Mouse (Mus musculus) retina, postnatal 7 days (tissue): ENCODE data around the gene Arid2.
A peak's percentile ranks its signal among the peaks of the same experiment; 100 is the strongest.
"Not testable (repeated sequence)": the region's sequence is repeated elsewhere in the genome, so short reads cannot be mapped to it uniquely, and the experiment has no call there.

Source experiments
- DNase-seq: peaks from one replicate; pipeline ENCODE4 v3.0.0-alpha.2; 2012; ENCODE audit warnings: low read depth, low spot score

The Arid2 gene

GRCm38 (mm10) chr15:96286015-96286934 lies 1.0 kb upstream of the Arid2 start:
- peak; percentile 88 for DNase-seq

- DNase-seq: no peak
Observed at GRCm38 (mm10) chr15:96286935-96287292, 404 bp upstream of the Arid2 start.

- no peak for DNase-seq
Observed at GRCm38 (mm10) chr15:96287976-96288835, 888 bp downstream of the Arid2 start.

- DNase-seq: no peak
Observed at GRCm38 (mm10) chr15:96288836-96289390, 1.6 kb downstream of the Arid2 start.

- no peak for DNase-seq
Observed at GRCm38 (mm10) chr15:96290001-96290400, 2.7 kb downstream of the Arid2 start.

- DNase-seq: no peak
Observed at GRCm38 (mm10) chr15:96293444-96293843, 6.1 kb downstream of the Arid2 start.

- no peak for DNase-seq
Observed at GRCm38 (mm10) chr15:96297078-96297590, 9.8 kb downstream of the Arid2 start.

- no peak for DNase-seq
Observed at GRCm38 (mm10) chr15:96297623-96298188, 10.4 kb downstream of the Arid2 start.

- DNase-seq: no peak
Observed at GRCm38 (mm10) chr15:96309310-96309709, 22.0 kb downstream of the Arid2 start.

GRCm38 (mm10) chr15:96312902-96313301 lies 25.6 kb downstream of the Arid2 start:
- DNase-seq: no peak

GRCm38 (mm10) chr15:96315664-96316063 lies 28.3 kb downstream of the Arid2 start:
- no peak for DNase-seq

GRCm38 (mm10) chr15:96319335-96319734 lies 32.0 kb downstream of the Arid2 start:
- no peak for DNase-seq

GRCm38 (mm10) chr15:96325726-96326328 lies 38.5 kb downstream of the Arid2 start:
- DNase-seq: no peak

GRCm38 (mm10) chr15:96328722-96329121 lies 41.4 kb downstream of the Arid2 start:
- DNase-seq: not testable (repeated sequence)

- DNase-seq: no peak
Observed at GRCm38 (mm10) chr15:96330536-96330935, 43.2 kb downstream of the Arid2 start.

GRCm38 (mm10) chr15:96332468-96333213 lies 45.3 kb downstream of the Arid2 start:
- peak; percentile 11 for DNase-seq

- no peak for DNase-seq
Observed at GRCm38 (mm10) chr15:96333350-96333749, 46.0 kb downstream of the Arid2 start.

- no peak for DNase-seq
Observed at GRCm38 (mm10) chr15:96340924-96341323, 53.6 kb downstream of the Arid2 start.

- no peak for DNase-seq
Observed at GRCm38 (mm10) chr15:96342097-96342496, 54.8 kb downstream of the Arid2 start.

GRCm38 (mm10) chr15:96342871-96343270 lies 55.6 kb downstream of the Arid2 start:
- DNase-seq: no peak
